Mouse (Mus musculus) right cerebral cortex, adult 18-20 months (tissue): ENCODE measurements around the gene Lce1e.
"Not testable (repeated sequence)": the region's sequence is repeated elsewhere in the genome, so short reads cannot be mapped to it uniquely, and the experiment has no call there.

ENCODE experiments used
- DNase-seq: peaks from one replicate; pipeline ENCODE4 v3.0.0; 2022; ENCODE audit warnings: mixed read lengths

Lce1e gene

GRCm38 (mm10) chr3:92708974-92709373, at the start of gene Lce1e:
TSS of gene Lce1e (minus strand) at chr3:92709074.
- no peak for DNase-seq

- no peak for DNase-seq
These were observed 44.3 kb upstream of the Lce1e start for GRCm38 (mm10) chr3:92753197-92753596.

GRCm38 (mm10) chr3:92752238-92752637, 43.4 kb upstream of the Lce1e start, which contains the start of gene Lce1g:
TSS of gene Lce1g (minus strand) at chr3:92752338.
- no peak for DNase-seq

GRCm38 (mm10) chr3:92738996-92739395, 30.1 kb upstream of the Lce1e start, which contains the start of gene Gm38119:
TSS of gene Gm38119 (minus strand) at chr3:92739096.
- DNase-seq = no peak

- DNase-seq = no peak
These were observed 13.8 kb upstream of the Lce1e start for GRCm38 (mm10) chr3:92722631-92723030.

- no peak for DNase-seq
These were observed 11.4 kb upstream of the Lce1e start, which contains the start of gene Lce1f for GRCm38 (mm10) chr3:92720250-92720649. TSS of gene Lce1f (minus strand) at chr3:92720350.

- no peak for DNase-seq
These were observed 6.2 kb upstream of the Lce1e start for GRCm38 (mm10) chr3:92715122-92715521.

- DNase-seq = no peak
These were observed 14.3 kb downstream of the Lce1e start for GRCm38 (mm10) chr3:92694613-92695012.

GRCm38 (mm10) chr3:92691688-92692087, 17.2 kb downstream of the Lce1e start:
- no peak for DNase-seq

GRCm38 (mm10) chr3:92689154-92689553, 19.7 kb downstream of the Lce1e start:
- not testable (repeated sequence) for DNase-seq

GRCm38 (mm10) chr3:92687110-92687509, 21.8 kb downstream of the Lce1e start, which contains the start of gene Lce1d:
TSS of gene Lce1d (minus strand) at chr3:92687210.
- no peak for DNase-seq

GRCm38 (mm10) chr3:92678947-92679346, 29.9 kb downstream of the Lce1e start, which contains the start of gene Lce1c:
TSS of gene Lce1c (plus strand) at chr3:92679247.
- DNase-seq = no peak

GRCm38 (mm10) chr3:92670215-92670614, 38.7 kb downstream of the Lce1e start, which contains the start of gene Lce1a2:
TSS of gene Lce1a2 (minus strand) at chr3:92670315.
- DNase-seq = no peak
